Mouse (Mus musculus) MEL-GATA-1-ER (cell line): ENCODE measurements around the gene Brinp3.
"Not testable (repeated sequence)": the region's sequence is repeated elsewhere in the genome, so short reads cannot be mapped to it uniquely, and the experiment has no call there.

Experiments used
- DNase-seq: peaks from one replicate; pipeline ENCODE4 v3.0.0-alpha.2; 2012; ENCODE audit warnings: low read depth; ENCODE audit errors: extremely low read depth

The Brinp3 gene

DNA sequence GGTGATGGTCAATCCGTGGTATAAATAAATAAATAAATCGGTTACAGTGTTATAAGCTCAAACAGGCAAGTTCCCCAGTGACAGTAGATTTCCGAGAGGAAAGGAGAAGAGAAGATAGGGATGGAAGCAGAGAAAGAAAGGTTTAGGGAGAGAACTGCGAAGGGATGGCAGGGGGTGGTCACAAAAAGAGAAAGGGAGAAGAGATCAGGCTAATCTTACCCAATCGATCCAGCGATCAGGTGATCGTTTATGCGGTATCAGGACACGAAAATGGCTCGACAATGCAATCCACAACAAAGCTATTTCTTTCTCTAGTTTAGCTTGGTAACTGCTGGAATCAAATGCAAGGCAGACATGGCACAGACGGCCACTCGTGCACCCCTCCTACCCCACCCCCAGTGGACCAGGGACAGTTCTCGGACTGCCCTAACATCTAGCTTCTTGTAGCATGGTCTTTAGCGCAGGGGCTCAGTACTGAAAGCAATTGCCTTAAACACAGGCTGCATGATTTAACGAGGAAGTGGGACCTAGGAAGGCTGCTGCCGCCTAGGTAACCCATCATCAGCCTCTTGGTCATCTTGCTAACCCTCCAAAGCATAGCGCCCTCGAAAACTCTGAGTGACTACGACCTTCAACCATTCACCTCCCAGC lies at the start of gene Brinp3:
Brinp3 (plus strand) TSS at position 80 of the 651 bp plus-strand sequence.
- no peak for DNase-seq

DNA sequence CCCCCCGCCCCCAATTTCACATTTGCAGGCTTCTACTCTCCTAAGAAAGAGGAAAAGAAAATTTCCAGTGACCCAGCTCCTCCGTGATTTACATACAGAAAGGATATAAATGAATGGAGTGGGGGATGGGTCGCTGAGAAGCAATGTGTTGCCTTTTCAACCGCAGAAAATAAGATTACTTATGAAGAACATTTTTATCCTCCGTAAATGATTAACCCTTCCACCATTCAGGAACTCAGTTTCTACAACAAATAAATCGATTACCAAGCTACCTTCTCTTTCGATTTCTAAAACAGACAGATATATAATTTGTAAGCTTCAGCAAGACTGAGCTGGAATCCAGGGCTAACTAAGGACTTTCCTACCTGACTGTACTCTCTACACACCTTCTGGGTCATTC lies 339 bp upstream of the Brinp3 start:
- no peak for DNase-seq

DNA sequence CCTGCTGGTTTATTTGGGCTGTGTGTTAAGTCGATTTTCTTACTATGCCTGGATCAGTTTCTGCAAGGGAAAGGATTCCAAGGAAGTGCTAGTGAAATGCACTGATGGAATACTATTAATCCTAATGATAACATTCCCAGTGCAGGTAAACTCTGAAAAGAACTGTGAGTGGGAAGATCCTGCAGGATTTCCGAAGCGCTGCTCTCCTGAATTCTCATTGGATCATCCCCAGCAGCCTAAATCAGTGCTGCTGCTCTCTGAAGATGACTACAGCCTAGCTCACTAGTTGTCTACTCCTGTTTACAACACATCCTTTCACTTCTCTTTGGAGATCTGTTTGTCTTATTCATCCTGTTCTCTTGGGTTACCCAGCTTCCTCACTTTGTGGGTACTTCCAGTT lies 826 bp downstream of the Brinp3 start:
- no peak for DNase-seq

DNA sequence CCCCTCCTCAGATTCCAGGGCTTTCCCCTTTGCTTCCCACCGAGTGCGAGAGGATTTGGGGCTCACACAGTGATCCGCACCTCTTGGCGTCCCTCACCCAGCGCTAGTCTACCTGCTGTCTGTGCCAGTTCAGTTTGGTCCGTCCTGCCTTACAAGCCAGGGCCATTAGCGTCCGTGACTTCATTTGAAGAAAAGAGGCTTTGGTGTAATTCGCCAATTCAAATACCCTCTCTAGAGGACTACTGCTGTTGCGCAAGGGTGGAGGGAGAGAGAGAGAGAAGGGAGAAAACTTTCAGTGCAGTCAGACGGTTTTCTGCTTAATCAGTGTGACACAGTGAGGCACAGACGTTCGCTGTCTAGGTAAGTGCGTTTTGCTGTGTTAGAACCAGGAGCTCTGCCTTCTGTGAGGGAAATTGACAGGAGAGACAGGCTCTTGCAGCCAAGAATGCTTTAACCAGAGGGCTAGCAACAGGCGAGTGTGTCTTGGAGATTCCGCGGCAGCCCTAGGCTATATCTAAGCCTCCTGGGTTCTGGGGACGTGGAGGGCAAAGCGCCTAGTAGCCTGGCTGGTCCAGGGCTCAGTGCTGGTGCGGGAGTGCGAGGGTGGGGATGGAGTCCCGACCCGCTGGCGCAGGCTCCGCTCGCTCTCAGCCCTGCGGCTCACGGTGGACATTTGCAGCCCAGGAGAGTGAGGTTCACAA lies 3.0 kb downstream of the Brinp3 start:
- DNase-seq: no peak

DNA sequence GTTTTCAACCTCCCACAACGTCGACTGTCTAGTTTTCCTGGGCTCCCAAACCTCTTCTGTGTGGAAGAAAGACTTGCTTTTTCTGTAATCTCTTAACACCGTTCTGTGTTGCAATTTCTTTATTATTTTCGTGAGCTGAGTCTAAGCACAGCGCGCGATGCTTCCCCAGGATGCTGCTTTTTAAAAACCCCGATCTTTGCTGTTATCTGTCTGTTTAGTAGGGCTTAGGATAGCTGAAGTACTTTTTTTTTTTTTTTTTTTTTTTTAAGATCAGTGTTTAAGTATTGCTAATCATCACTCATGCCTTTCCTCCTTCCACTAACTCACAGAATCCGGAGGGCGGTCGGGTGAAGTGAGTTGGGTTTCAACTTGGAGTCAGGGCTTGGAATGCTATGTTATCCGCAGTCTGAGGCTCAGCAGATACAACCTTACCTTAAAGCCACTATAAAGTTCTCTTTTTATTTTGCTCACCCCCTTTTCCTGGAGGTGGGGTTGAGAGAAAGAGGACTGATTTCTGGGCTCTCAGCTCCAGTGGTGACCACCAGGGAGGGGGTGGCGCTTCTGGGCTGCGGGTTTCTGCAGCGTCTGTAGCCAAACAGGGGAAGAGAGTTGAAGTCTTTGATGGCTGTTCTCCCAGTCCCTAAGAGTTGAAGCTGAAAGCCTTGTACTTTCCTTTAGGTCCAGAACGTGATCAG lies 3.7 kb downstream of the Brinp3 start:
- no peak for DNase-seq

DNA sequence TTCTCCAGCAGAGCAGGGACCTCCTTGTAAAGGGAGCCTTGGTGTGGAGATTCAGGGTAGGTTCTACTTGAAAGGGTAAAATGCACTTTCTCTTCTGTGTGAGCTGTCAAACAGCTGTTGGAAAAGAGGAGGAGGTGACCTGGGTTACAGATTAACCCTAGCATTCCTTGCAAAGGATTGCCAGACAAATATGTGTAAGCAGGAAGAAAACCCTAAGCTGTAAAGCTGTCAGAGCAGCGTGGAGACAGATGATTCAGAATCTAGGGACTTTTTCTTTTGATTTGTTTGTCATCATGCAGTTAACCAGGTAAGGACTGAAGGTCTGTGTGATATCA lies 4.2 kb downstream of the Brinp3 start:
- no peak for DNase-seq

DNA sequence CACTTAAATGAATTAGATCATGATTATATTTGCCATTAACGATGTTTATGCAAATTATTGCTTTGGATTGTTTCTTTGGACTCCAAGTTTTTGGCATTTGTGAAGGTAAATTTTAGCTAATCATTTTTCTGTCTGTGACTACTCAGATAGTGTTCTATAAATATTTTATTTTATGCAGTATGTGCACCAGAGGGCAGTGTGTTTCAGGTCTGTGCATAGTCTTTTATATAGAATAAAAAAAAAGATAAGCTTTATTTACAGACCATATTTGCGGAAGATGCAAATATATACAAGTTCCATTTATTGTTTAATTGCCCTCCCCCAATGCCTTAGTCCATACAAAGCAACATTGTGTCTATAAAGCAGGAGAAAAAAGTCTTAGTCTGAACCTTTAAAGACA lies 20.8 kb downstream of the Brinp3 start:
- DNase-seq: no peak

DNA sequence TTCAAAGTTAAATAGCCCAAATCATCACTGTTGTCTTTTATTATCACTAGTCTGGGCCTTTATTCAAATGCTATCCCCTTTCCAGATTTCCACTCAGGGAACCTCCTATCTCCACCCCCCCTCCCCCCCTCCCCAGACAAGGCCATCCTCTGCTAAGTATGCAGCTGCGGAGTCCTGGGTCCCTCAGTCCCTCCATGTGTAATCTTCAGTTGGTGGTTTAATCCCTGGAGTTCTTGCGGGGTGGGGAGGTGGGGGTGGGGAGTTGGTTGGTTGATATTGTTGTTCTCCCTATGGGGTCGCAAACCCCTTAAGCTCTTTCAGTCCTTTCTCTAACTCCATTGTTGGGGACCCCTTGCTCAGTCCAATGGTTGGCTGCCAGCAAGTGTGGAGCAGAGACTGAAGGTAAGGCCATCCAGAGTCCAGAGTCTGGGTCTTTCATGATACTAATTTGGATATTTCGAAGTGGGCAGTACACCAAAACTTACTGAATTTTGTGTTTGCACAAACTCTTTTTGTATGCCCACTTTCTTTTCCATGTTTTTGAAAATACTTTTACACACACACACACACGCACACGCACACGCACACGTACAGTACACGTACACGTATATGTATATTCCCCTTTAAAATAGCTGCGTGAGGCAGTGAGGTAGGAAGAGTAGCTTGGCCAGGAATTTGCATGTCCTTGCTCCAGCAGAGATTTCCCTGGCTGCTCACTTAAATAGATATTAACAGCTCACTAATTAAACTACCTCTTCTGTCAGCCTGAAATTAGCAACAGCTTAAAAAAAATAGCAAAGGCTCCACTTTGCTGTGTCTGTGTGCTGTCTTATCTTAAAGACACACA lies 29.4 kb downstream of the Brinp3 start:
- no peak for DNase-seq

DNA sequence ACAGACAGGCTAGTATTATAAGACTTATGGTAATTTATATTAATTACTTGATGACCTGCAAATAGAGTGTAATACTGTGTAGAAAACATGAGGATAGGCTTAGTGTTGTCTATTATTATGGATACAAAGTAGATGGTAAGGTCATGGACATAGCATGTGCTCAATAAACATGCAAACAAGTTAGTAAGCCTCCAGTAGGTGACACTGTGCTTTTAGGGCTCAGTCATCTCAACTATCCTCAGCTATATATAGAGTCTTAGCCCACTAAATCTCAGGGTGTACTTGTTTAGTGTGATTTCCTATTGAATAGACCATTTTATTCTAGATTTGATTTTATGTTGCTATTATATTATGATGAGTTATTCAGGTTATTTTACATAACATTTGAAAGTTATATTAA lies 34.0 kb downstream of the Brinp3 start:
- DNase-seq: peak; percentile 50

DNA sequence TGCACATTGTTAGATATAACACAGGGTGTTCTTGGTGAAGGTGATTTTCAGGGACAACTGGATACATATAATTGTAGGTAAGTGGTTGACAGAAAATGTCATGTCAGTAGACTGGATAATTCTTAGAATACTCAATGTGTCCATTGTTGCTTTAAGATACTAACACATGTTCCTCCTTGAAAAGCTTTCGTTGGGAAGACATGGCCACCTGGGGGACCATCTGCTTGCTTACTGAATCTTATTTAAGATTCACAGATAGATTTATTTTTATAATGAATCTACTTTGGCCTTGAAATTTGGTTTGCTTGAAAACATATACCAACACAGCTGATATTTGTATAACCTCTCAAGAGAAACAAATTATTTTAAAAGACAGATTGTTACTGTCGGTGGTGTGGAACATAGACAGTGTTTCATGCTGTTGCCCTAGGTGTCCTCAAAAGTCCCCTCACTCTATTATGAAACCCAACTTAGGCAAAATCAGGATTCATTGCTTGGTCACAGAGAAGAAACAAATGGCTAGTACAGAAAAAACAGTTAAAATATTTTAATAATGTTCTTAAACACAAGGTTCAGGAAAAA lies 52.4 kb downstream of the Brinp3 start:
- DNase-seq: no peak

DNA sequence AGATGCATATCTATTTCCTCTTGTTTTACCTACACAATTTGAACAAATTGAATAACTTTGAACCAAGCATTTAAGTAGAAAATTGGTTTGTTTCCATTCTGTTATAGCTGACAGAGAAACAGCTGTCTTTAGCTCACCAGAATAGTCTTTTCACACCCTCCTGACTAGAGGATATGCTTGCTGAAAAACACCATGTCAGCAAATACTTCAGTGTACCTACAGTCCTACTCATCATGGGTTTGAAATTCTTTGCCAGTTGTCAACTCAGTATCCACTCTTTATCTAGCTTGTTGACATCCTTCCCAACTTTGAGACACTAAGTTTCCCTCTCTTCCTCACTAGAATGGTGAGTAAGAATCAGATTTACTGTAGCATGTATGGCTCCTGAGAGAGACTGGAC lies 62.4 kb downstream of the Brinp3 start:
- no peak for DNase-seq

DNA sequence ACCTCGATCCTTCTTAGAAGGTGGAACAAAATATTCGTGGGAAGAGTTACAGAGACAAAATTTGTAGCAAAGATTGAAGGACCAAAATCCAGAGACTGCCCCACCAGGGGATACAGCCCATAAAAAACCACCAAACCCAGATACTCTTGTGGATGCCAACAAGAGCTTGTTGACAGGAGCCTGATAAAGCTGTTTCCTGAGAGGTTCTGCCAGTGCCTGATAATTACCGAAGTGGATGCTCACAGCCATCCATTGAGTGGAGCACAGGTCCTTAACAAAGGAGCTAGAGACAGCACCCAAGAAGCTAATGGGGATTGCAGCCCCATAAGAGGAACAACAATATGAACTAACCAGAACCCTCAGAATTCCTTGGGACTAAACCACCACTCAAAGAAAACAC lies 67.6 kb downstream of the Brinp3 start:
- peak; percentile 77 for DNase-seq

DNA sequence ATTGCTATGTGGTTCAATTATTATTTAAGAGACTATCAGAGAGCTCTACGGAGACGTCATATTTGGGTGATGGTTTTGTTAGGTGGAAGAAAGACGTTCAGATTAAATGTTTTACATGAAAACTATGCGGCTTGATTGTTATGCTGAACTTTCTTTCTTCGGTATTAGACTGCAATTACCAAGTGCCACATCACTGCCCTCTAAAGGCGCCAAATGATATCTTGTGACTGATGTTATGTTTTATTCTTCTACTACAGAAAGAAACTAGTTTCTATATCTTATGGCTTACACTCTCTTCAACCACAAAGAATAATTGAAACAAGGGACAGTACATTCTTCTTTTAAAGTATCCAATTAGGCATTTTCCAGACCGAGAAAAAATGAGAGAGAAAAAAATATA lies 89.6 kb downstream of the Brinp3 start:
- DNase-seq: no peak

DNA sequence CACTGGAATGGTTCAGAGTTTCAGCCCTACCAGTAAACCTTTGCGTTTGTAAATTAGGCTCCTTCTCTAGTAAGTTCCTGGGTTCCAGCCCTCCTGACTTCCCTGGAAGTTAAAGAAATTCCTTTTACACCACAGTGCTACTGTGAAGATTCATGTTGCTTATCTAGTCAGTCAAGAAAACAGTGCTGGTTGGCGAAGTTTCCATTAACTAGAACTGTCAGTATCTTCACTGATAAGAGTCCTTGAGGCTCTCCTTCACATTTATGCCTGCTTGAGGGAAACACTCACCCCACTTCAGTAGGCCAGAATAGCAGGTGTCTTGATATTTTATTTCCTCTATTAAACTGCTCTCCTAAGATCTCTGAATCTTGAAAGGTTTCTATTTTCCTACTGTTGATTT lies 138.3 kb downstream of the Brinp3 start:
- DNase-seq: peak; percentile 0

DNA sequence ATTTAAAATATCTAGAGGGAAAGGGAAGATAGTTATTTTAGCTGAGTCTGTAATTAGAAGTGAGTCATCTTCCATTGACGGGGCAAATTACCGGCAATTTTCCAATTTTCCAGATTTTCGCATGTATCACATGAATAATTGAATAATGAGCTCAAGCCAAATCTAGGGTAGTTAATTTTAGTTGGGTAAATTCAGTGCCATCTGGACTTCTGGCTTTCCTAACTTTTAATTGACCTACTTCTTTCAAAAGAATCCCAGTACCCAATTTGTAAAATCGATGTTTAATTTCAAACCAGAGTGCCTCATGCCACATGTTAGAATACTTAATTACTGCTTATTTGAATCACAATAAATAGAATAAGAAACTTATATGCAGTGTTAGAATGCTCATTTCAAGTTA lies 162.7 kb downstream of the Brinp3 start:
- DNase-seq: no peak

DNA sequence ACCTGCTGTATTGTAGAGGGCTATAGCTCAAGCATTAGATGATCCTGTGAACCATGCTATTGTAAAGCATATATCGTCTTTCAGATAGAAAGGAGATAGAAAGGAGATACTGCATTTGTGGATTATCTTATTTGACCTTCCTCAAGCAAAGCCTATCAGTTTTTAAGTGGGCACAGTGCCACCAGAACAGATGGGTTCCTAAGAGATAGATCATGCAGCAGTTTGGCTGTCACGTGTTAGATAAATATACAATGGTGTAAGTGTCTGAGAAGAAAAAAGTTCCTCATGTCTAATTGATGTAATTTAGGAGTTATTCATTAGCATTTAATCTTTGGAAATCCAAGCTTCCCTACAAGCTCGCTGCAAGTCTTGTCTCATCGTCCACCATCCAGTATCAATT lies 206.2 kb downstream of the Brinp3 start:
- no peak for DNase-seq

DNA sequence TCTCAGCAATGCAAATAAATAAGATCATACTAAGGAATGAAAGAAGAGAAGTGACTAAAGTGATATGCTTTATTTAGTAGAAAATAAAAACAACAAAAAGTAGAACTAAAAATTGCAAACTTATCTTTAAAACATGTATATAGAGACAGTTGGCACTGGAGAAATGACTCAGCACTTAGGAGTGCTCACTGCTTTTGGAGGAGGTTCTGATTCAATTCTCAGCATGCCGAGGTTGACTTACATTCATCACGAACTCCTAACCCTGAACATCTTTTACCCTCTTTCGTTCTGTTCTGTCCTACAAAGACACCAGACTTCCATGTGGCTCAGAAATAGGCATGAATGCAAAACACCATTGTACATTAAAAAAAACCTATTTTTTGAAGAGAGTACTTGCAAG lies 225.0 kb downstream of the Brinp3 start:
- DNase-seq: no peak

DNA sequence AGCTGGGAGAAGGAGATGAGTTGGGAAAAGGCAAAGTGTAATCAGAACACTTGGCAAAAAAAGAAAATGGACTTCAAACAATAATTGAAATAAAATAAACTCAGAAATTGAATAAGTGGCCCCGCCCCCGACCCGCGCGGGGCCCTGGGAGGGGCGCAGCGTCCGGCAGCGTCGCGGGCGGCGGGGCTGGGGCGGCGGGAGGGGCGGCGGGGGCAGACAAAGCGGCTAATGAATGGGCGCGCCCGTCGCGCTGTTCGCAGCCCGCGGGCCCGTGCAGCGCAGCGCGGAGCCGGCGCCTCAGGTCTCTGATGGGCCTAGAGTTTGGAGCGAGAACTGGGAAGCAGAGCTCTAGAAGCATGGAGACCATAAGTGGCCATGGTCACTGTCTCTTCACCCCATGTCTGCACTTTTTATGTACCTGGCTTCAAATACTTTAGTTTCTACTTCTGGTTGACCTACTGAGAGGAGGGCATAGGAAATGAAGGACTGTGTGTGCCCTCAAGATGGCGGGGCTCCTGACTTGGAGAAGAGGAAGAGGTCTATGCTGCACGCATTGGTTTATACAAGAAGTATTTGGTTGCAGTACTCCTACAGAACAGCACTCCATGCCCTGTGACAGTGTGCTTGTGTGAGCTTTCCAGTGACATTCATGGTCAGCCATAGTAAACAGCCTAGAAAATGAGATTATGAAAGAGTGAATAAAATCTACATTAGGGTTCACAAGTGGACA lies 230.4 kb downstream of the Brinp3 start:
- not testable (repeated sequence) for DNase-seq

DNA sequence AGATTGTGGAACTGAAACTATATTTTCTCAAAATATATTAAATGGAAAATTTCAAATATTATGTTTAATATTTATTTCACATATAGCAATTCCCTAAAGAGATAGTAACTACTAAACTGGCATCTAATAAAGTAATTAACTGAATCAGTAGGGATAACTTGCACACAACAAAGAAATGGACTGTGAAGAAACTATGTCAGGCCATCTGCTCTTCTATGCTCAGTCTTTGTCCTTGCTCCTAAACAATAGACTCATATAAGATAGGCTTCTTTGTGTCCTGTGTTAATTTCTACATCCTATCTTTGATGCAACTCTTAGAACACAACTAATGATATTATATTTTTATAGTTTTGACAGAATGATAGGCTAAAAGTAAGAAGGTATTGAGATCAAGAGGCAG lies 256.5 kb downstream of the Brinp3 start:
- DNase-seq: no peak

DNA sequence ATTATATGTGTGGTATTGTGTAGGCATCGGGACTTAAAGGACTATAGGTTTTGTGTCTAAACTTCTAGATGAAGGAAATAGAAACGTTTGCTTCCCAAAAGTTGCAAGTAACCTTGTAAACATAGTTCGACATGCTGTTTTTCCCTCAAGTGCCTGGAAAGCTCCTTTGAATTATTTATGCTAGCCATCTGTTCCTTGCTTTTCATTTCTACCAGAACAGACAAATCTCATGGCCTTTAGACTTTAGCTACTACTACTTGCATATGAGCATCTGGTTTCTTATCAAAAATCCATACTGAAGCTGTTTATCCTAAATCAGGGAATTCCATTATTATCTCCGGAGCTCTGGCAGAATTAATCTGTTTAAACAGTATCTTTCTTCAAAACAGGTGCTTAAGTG lies 288.7 kb downstream of the Brinp3 start:
- no peak for DNase-seq

DNA sequence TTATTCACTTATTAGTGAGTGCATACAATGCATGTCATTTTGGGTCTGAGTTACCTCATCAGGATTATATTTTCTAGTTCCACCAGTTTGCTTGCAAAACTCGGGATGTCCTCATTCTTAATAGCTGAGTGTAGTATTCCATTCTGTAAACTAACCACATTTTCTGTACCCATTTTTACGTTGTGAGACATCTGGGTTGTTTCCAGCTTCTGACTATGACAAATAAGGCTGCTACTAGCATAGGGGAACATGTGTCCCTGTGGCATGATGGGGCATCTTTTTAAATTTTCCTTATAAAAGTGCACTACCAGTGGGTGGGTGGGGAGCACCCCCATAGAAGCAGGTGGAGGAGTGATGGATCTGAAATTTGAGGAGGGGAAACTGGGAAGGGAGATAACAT lies 292.7 kb downstream of the Brinp3 start:
- DNase-seq: no peak
